Mouse (Mus musculus) intestine, postnatal 0 days (tissue): ENCODE data around the gene Abl2. TPM values are rescaled to one million over a fixed set of nuclear protein-coding genes. Genes with fewer than 3 reads are reported as not detected.

Experiments used
- ATAC-seq: fragments of 200-750 bp; cut with Nextera tagmentation; 2 replicates; pipeline ENCODE4 v1.8.0; 2017; ENCODE audit warnings: mild to moderate bottlenecking, moderate TSS enrichment, moderate library complexity
- H3K27ac ChIP-seq: fragments of 300-500 bp; sonication (generic); 2 replicates; pipeline ENCODE4 v1.5.1; 2014; ENCODE audit warnings: mild to moderate bottlenecking, low read depth, low read length, moderate library complexity
- H3K27me3 ChIP-seq: fragments of 300-500 bp; sonication (generic); replicated peaks from 2 replicates; pipeline ENCODE4 v1.6.1; 2014; ENCODE audit warnings: low read length, mixed read lengths; ENCODE audit not compliant: control insufficient read depth, insufficient read depth
- H3K36me3 ChIP-seq: fragments of 300-500 bp; sonication (generic); 2 replicates; pipeline ENCODE4 v1.6.1; 2014; ENCODE audit warnings: mild to moderate bottlenecking, moderate library complexity; ENCODE audit not compliant: control insufficient read depth, insufficient read depth
- H3K4me1 ChIP-seq: fragments of 300-500 bp; sonication (generic); replicated peaks from 2 replicates; pipeline ENCODE4 v1.6.1; 2014; ENCODE audit warnings: antibody characterized with exemption, low read length, mixed read lengths; ENCODE audit not compliant: control insufficient read depth, insufficient read depth
- H3K4me2 ChIP-seq: fragments of 300-500 bp; sonication (generic); replicated peaks from 2 replicates; pipeline ENCODE4 v1.6.1; 2014; ENCODE audit warnings: low read depth, mild to moderate bottlenecking, moderate library complexity
- H3K4me3 ChIP-seq: fragments of 300-500 bp; sonication (generic); 2 replicates; pipeline ENCODE4 v1.5.1; 2014; ENCODE audit warnings: low read depth, low read length
- H3K9ac ChIP-seq: fragments of 300-500 bp; sonication (generic); 2 replicates; pipeline ENCODE4 v1.6.1; 2014; ENCODE audit warnings: mild to moderate bottlenecking, low read depth, low read length
- H3K9me3 ChIP-seq: fragments of 300-500 bp; sonication (generic); 2 replicates; pipeline ENCODE4 v1.6.1; 2016; ENCODE audit warnings: mixed run types; ENCODE audit not compliant: control insufficient read depth
- CTCF ChIP-seq: sonication (generic); IDR thresholded peaks from 2 replicates; pipeline ENCODE4 v1.5.1; 2016; ENCODE audit warnings: low read depth, mild to moderate bottlenecking, control low read depth, antibody characterized with exemption, moderate library complexity
- WGBS: fragments of 180-500 bp; shearing (Covaris S2); extraction: QIAGEN DNeasy Blood & Tissue Kit; methylation state at CpG from one replicate; pipeline ENCODE4 v1.1.7; 2014; 5-methylcytosine and 5-hydroxymethylcytosine counted together
- polyA plus RNA-seq: library from polyadenylated mRNA; unstranded; fragments of >200 nt; fragmentation: Nextera tagmentation; extraction: Ambion mirVana; gene quantifications from 2 replicates; pipeline ENCODE4 v1.2.1, GENCODE M21; 2015

The Abl2 gene
- polyA plus RNA-seq, 1 experiment from 2014 or later: 1.6 TPM

DNA sequence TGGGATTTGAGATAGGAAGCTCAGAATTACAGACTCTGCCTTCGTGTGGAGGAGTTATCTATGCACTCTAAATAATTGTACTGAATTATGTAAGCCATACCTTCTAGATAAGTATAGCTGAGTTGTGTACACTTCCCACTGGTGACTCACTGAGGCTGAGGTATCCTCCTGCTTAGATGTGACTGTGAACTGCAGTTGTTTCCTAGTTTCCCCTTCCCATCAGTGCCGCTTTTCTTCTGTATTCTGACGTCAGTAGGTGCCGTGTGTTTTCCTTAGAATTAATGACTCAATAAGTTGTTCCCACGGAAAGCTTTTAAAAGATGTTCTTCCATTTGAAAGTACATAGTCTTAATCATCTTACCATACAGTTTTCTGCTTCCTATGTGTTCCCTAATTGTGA, 34.7 kb downstream of the Abl2 start:
- Histone ChIP-seq H3K4me1 (no peaks in the 10 kb centered on the region), H3K27me3 (no peaks in the 10 kb centered on the region), H3K36me3 (no peaks in the 10 kb centered on the region), H3K27ac (no peak overlapping the region), H3K4me3 (no peak overlapping the region), H3K9me3 (no peaks in the 10 kb centered on the region), H3K4me2 (no peak overlapping the region), H3K9ac (no peak overlapping the region)
- no peak for TF ChIP-seq CTCF
- no peak for ATAC-seq
- 55% methylated on average over 5 of the region's 5 CpGs for WGBS

DNA sequence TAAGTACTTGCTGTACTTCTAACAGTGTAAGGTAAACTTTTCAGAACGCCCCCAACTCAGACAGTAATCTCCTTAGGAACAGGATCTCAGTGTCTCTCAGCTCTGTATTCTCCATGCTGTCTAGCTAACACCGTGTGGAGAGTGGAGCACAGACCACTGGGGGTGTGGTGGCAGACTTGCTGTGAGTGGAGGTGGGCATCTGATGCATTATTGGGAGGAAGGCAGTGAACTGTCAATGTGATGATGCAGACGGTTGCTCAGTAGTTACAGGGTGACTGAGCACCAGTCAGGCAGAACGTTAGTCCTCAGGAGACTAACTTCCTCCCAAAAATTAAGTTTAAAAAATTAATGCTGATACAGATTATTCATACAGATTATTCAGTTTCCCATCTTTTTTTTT, 38.5 kb downstream of the Abl2 start:
- H3K4me3 ChIP-seq: no peak overlapping the region
- no peaks in the 10 kb centered on the region for H3K27me3 ChIP-seq
- TF ChIP-seq CTCF: no peak
- no peak overlapping the region for H3K4me2 ChIP-seq
- 90% methylated on average over 4 of the region's 4 CpGs for WGBS
- no peak overlapping the region for H3K27ac ChIP-seq
- H3K4me1 ChIP-seq: no peaks in the 10 kb centered on the region
- no peak overlapping the region for H3K9ac ChIP-seq
- no peaks in the 10 kb centered on the region for H3K9me3 ChIP-seq
- H3K36me3 ChIP-seq: no peaks in the 10 kb centered on the region
- no peak for ATAC-seq

DNA sequence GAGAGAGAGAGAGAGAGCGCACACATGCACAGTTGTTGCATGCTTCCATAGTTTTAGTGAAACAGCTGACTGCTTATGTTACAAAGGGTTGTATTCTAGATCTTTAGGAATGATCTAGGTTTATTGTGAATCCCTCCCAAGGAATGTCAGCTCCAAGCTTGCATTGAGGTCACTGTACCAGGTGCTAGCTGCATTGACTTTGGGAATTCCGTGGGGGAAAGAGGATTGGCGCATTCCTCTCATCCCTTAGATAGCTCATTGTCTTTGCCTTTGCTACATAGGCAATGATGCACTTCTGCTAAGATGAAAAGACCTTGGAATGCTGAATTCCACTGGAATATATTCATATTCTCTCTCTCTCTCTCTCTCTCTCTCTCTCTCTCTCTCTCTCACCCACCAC, 44.0 kb downstream of the Abl2 start:
- no peak for TF ChIP-seq CTCF
- H3K9ac ChIP-seq: no peak overlapping the region
- no peaks in the 10 kb centered on the region for H3K4me1 ChIP-seq
- H3K4me2 ChIP-seq: no peak overlapping the region
- no peaks in the 10 kb centered on the region for H3K36me3 ChIP-seq
- ATAC-seq: no peak
- H3K9me3 ChIP-seq: no peaks in the 10 kb centered on the region
- no peak overlapping the region for H3K27ac ChIP-seq
- no peaks in the 10 kb centered on the region for H3K27me3 ChIP-seq
- H3K4me3 ChIP-seq: no peak overlapping the region
- 81% methylated on average over 3 of the region's 3 CpGs for WGBS

DNA sequence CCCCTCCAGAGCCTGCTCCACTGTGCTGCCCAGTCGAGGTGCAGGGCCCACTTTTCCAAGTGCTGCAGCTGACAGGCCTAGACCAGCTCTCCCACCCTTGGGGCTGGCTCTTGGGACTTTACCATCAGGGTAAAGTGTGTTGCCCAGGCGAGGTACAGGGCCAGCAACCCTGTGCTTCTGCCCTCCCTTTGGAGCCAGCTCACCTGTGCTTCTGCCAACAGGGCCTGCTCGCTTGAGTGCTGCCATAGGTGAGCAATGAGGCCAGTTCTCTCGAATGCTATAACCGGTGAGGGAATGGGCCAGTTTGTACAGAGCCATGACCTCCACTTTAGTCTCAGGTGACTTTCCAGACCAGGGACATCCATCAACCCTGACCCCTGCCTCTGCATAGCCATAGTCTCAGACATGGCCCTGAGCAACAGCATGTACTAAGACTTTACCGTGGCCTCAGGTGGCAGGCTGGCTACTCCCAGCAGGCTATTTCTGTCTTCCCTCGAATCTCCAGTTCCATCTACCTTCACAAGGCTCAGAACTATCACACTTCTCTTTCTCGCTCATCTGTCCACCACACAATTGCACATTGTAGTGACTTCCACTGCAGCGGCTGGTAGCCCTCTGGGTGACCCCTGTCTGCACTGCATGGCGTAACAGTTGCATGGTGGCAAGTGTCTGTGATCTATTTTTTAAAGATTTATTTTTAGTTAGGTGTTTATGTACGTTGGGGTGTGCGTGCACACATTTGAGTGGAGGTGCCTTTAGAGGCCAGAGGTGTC, 46.7 kb downstream of the Abl2 start:
- H3K4me1 ChIP-seq: no peaks in the 10 kb centered on the region
- no peak for ATAC-seq
- no peaks in the 10 kb centered on the region for H3K9me3 ChIP-seq
- no peaks in the 10 kb centered on the region for H3K27me3 ChIP-seq
- H3K4me2 ChIP-seq: no peak overlapping the region
- no peak for TF ChIP-seq CTCF
- WGBS: 75% methylated on average over 12 of the region's 12 CpGs
- no peaks in the 10 kb centered on the region for H3K36me3 ChIP-seq
- no peak overlapping the region for H3K27ac ChIP-seq
- H3K4me3 ChIP-seq: no peak overlapping the region
- no peak overlapping the region for H3K9ac ChIP-seq

DNA sequence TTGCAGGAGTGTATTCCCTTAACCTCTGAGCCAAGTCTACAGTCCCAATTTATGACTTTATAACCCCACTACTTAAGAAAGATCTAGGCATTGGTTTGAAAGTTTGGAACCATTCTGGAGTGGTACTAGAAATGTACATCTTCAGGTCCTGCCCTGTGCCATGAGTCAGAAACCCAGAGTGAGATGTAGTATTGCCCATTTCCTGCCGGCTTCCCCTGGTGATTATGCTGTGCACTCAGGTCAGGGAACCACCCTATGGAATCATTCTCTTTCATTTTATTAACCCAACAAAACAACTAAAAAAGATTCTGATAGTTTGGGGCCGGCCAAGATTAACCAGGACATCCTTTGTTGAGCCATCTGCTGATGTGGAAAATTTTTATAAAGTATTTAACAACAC, 47.4 kb downstream of the Abl2 start:
- 63% methylated on average over 2 of the region's 2 CpGs for WGBS
- no peak overlapping the region for H3K4me3 ChIP-seq

DNA sequence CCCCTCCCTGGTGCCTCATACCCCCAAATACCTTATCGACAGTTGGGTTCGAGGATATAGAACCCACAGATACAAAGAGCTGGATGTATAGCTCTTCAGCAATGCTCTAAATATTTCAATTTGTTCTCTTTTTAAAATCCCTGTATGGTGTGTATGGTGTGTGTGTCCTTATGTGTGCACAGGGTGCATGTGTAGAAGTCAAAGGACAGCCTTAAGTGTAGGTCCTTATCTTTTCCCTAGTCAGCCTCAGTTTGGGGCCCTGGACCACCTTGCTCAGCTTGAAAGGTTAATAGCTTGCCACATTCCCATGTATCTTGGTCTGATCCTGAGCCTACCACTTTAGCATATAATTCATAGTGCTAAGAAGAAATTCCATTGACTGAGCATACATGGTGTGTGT, 49.9 kb downstream of the Abl2 start:
- H3K9me3 ChIP-seq: no peaks in the 10 kb centered on the region
- H3K36me3 ChIP-seq: no peaks in the 10 kb centered on the region
- no peak overlapping the region for H3K4me3 ChIP-seq
- no peak overlapping the region for H3K4me2 ChIP-seq
- no peak for ATAC-seq
- H3K27me3 ChIP-seq: no peaks in the 10 kb centered on the region
- no peaks in the 10 kb centered on the region for H3K4me1 ChIP-seq
- WGBS: 91% methylated on average over 2 of the region's 2 CpGs
- no peak overlapping the region for H3K27ac ChIP-seq
- no peak overlapping the region for H3K9ac ChIP-seq
- no peak for TF ChIP-seq CTCF

More for the DNA sequence above, 47.4 kb downstream of the Abl2 start:
- no peak for TF ChIP-seq CTCF
- H3K27me3 ChIP-seq: no peaks in the 10 kb centered on the region
- ATAC-seq: no peak
- no peak overlapping the region for H3K9ac ChIP-seq
- no peak overlapping the region for H3K4me2 ChIP-seq
- H3K4me1 ChIP-seq: no peaks in the 10 kb centered on the region
- no peak overlapping the region for H3K27ac ChIP-seq
- no peaks in the 10 kb centered on the region for H3K36me3 ChIP-seq
- no peaks in the 10 kb centered on the region for H3K9me3 ChIP-seq
